Mouse (Mus musculus): ENCODE measurements around the gene Ttll11. TPM values are rescaled to one million over a fixed set of nuclear protein-coding genes. Genes with fewer than 3 reads are reported as not detected.

Ttll11 gene
- polyA plus RNA-seq (2014; fragmentation: Illumina TruSeq; extraction: RNeasy Lipid Tissue Mini Kit (QIAGEN cat#74804); ENCODE audit: low read depth, low replicate concordance) = 1.3 TPM

GRCm38 (mm10) chr2:35979644-35980021, at the start of gene Ttll11:
Gene Ttll11, minus strand, starts transcription at chr2:35979913.

Other genes with a start within 250 kb of the Ttll11 start
- 4.1 TPM for gene Ndufa8, start 69.5 kb upstream of the Ttll11 start, polyA plus RNA-seq (2014; fragmentation: Illumina TruSeq; extraction: RNeasy Lipid Tissue Mini Kit (QIAGEN cat#74804); ENCODE audit: low read depth, low replicate concordance)
- not detected for gene Morn5, start 69.5 kb upstream of the Ttll11 start, polyA plus RNA-seq (2014; fragmentation: Illumina TruSeq; extraction: RNeasy Lipid Tissue Mini Kit (QIAGEN cat#74804); ENCODE audit: low read depth, low replicate concordance)
- gene Lhx6, start 125.5 kb upstream of the Ttll11 start, polyA plus RNA-seq (2014; fragmentation: Illumina TruSeq; extraction: RNeasy Lipid Tissue Mini Kit (QIAGEN cat#74804); ENCODE audit: low read depth, low replicate concordance) = 1.1 TPM
- gene Mrrf, start 156.5 kb upstream of the Ttll11 start, polyA plus RNA-seq (2014; fragmentation: Illumina TruSeq; extraction: RNeasy Lipid Tissue Mini Kit (QIAGEN cat#74804); ENCODE audit: low read depth, low replicate concordance) = 28.6 TPM
- gene Rbm18, start 156.9 kb upstream of the Ttll11 start, polyA plus RNA-seq (2014; fragmentation: Illumina TruSeq; extraction: RNeasy Lipid Tissue Mini Kit (QIAGEN cat#74804); ENCODE audit: low read depth, low replicate concordance) = 75.4 TPM